Mouse (Mus musculus) B cell, adult 67 days (primary cell): ENCODE measurements around the gene Fam136a. TPM values are rescaled to one million over a fixed set of nuclear protein-coding genes. Genes with fewer than 3 reads are reported as not detected.

Experiments
- total RNA-seq, 2 experiments: library from RNA; stranded (reverse); gene quantifications; 4 replicates each; pipeline ENCODE4 v1.2.4; 2023

Gene Fam136a
- total RNA-seq = 10 to 100 TPM; 19.7 to 23.2 TPM

DNA sequence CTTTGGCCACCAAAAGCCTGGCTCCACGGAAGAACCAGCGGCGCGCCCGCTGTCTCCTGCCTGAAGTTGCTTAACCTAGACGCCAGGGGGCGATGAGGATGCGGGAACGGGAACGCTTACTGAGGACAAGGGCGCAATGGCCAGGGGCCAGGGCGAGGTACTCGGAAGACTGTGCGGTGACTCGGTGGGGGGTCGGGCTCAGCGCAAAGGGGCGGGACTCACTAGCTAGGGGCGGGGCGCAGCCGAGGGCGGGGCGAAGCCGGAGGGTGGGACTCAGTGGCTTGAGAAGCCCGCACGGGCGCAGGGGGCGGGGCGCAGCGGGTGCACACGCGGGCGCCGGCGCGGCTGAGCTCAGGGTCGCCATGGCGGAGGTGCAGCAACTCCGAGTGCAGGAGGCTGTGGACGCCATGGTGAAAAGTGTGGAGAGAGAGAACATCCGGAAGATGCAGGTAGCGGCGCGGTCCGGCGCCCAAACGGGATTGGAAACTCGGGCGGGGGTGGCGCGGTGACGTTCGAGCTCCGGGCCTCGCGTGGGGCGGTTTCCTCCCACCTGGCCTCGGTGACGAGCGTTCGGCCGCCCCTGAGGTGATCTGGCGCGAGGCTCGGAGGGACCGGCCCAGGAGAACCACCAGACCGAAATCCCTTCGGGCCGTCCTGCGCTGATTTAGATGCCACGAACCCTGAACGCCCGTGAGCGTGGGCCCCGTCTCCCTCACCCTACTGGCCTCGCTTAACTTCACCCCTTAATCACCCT, at the start of gene Fam136a:
Gene Fam136a (plus strand): TSS at position 276 of the 754 bp plus-strand sequence.

DNA sequence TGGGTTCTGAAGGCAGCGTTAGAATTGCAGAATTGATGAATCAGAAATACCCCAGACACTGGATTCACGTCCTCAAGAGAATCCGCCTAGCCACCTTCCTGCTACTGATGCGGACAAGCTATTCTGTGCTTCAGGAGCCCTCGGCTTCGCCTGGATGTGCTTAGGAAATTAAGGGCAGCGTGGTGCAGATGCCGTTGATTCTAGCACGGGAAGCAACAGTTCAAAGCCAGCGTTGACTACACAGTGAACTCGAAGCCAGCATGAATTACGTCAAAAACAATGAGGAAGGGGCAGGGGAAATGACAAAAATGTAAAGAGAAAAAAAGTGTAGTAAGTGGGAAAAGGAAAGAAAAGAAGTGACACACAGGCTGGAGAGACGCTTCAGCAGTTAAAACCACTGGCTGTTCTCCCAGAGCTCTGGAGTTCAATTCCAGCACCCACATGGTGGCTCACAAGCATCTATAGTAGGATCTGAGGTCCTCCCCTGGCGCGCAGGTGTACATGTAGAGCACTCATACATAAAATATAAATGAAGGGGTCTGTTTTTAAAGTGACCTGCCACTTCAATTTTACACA, 5.4 kb downstream of the Fam136a start, which contains the start of gene Snrpg:
Gene Snrpg (plus strand): TSS at position 541 of the 576 bp plus-strand sequence.

DNA sequence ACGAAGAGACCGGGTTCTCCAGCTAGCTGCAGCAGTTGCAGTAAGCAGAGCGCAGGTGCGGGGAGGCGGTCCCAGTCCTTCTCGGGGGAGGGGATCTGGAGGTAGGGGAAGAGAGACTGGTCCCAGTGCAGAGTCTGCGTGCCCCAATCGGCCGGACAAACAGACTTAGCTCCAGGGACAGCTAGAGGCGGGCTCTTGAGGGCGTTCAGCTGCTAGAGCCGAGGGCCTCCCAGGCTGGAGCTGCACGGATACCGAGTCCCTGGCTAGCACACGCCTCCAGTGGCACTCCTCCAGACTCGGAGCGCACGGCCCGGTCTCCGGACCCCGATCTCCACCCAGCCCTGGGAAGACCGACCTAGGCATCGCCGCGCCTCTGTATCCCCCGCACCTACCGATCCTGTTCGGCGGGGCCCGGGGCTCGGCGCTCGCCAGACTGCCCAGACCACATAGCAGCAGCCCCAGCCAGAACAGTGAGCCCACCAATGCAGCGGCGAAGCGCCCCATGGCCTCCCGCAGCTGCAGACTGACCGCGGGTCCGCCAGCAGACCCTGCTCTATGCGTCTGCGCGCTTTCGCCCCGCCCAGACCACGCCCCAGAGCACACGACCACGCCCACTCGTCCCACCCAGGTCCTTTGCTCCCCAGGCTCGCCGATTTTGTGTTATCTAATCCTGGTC, 31.3 kb downstream of the Fam136a start, which contains the start of gene Pcyox1:
Gene Pcyox1 (minus strand): TSS at position 574 of the 676 bp plus-strand sequence.

DNA sequence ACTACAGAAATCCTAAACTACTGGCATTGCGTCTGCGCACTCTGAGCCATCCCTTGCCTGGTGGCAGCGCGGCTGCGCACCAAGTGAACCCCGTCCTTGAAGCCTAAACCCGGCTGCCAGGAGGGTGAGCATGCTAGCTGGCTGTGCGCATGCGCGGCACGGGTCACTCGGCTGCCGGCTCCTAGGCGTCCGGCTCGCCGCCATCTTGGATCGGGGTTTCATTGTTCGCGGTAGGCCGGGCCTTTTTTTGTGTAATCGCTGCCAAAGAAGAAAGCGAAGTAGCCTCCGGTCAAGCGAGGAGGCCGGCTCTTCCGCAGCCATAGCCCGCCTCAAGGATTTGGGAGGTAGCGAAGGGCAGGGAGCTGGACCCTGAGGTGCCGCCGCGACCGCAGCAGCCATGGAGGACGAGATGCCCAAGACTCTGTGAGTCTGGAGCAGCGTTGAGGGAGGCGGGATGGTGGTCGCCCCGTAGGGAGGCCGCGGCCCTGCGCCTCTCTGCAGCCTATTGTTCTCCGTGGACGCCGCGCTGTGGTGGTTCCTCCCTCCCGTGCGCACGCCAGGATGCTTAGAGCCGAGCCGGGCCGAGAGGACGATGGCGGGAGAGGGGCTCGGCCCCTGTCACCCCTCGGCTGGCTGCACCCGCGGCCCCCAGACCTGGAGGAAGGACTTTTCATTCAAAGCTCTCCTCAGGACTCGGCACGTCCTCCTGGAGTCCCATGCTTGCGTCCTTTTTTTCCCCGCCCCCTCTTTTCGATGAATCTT, 38.8 kb downstream of the Fam136a start, which contains the start of gene Tia1:
Gene Tia1 (plus strand): TSS at position 120 of the 762 bp plus-strand sequence.

Other genes starting within 250 kb of the Fam136a start
- gene Tgfa, start 170.4 kb upstream of the Fam136a start, total RNA-seq = 1 to 10 TPM; 1.1 to 1.5 TPM
- gene Snrpg, start 5.7 kb downstream of the Fam136a start, total RNA-seq = 100 to 1,000 TPM; 211 to 251 TPM
- 10 to 100 TPM; 12.1 to 17.4 TPM for gene Pcyox1, start 31.5 kb downstream of the Fam136a start, total RNA-seq
- gene Tia1, start 38.6 kb downstream of the Fam136a start, total RNA-seq = 100 to 1,000 TPM; 120 to 141 TPM
- gene Gm44790, start 61.0 kb downstream of the Fam136a start, total RNA-seq = under 1 TPM in 1 of 2 experiments, not detected in 1; 0.73 TPM
- 10 to 100 TPM; 59.7 to 71.4 TPM for gene C87436, start 72.7 kb downstream of the Fam136a start, total RNA-seq
- 100 to 1,000 TPM; 200 to 216 TPM for gene Pcbp1, start 160.7 kb downstream of the Fam136a start, total RNA-seq